Mouse (Mus musculus): ENCODE results near the gene Rnf144b.

The Rnf144b gene

DNA sequence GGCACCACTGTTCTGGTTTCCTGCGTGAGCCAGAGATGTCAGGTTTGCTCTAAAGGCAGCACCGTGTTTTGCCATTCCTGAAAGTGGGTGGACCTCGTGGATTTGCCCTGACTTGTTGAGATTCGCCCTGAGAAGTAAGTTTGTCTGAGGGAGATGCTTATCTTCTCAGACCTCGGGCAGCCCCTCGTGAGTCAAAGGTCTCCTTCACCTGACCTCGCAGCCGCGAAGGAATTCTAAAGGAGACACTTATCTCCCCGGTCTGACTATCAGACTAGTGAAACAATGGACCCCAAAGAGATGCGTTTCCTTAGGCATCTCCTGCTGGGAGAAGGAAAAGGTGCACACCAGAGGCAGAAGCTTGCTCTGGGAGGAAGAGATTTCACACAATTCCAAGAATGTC, 46.0 kb downstream of the Rnf144b start:
- in situ Hi-C loops (cut with MboI; ENCODE audit: unreplicated experiment in 2 of 2): no loop called here

DNA sequence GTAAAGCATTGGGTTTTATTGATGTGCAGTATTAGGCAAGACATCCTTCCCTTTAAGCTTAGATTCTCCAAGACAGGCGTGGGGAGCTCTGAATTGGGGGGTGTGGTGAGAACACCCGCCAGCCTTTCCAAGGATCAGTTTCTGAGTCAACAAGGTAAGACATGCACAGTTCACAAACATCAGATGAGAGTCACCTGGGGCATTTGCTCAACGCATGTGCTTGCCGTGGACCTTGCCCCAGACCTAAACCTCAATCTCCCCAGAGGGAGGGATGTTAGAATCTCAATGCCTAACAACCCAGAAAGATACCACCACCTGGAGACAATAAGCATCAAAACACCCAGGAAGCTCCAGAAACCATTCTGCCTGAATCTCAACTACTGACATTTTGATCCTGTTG, 47.6 kb downstream of the Rnf144b start:
- in situ Hi-C loops (cut with MboI; ENCODE audit: unreplicated experiment in 2 of 2): no loop called here

DNA sequence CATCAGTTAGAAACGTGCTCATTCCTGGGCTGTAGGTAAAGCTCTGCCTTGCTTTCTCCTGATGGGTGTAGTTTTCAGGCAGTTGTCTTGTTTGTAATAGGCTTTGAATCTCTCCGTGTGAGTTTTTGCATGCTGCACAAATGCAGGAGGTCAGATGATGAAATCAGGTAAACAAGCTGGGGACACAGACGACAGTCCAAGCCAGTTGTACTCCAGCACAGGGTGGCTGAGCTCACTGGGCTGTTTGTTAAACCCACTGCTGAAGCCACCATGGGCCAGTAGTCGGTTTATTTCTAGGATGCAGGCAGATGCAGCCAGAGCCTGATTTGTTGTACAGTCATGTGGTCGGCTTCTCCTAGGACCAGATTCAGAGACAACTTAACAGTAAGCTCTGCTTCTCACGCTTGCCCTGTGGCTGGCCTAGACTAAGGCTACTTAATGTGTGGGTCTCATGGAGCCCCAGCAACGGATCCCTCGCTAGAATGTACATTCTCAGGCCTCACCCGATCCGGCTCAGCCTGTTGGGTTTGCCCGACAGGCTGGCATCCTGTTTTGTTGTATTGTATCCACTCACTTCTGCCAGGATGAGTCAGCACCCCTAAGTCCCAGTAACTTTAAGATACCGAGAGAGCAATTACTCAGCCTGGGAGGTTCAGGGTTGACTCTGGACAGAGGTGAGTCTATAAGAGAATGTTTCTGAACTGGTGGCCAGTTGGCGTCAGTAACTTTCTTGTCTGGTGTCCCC, 48.5 kb downstream of the Rnf144b start:
- in situ Hi-C loops (cut with MboI; ENCODE audit: unreplicated experiment in 2 of 2): no loop called here

DNA sequence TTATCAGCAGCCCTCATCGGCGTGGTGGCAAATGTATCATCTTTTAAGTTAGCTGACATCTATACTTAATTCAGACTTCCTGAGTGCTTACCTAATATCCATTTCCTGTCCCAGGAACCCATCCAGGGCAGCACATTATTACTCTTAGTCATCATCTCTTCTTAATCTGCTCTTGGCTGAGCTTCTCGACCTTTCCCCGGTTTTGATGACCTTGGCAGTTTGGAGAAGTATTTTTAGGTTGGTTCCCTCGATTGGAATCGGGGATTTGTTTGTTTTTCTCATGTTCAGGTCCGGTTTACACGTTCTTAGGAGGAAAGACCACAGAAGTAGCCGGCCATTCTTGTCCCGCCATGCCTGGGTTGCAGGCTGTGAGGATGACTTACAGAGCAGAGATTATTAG, 50.4 kb downstream of the Rnf144b start:
- in situ Hi-C loops (cut with MboI; ENCODE audit: unreplicated experiment in 2 of 2): no loop called here

DNA sequence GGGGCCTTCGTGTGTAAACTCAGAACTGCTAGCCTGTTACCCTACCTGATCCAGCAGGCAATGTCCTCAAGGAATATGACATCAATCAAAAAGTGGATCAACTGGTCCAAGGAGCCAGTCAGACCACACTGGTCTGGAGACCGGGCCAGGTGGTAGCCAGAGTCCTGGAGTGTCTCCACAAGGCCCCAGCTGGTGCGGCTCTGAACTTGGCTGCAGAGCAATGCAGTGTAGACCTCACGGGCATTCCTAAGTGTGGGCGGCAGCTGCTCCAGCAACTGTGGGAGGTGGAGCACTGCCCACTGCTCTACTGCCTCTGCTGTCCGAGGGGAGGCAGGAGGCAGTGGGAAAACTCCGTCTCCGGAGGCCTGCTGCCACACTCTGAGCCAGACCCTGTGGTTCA, 55.7 kb downstream of the Rnf144b start:
- in situ Hi-C loops (cut with MboI; ENCODE audit: unreplicated experiment in 2 of 2): no loop called here

DNA sequence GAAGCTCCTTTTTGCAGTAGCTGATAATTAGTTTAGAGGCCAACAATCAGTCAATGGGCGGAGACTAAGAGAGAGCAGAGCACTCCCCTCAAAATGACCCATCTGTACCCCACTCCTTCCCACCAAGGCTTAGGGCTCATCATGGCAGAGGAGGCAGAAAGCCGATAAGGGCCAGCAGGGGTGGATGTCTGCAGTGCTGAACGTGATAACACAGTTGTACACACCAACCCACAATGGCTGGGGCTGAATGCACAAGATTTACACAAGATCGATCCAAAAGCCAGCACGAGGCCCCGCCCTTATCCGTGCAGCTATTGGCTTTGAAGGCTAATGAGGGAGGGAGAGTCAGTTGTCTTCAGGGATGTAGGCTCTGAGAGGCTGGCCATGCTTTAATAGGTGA, 58.3 kb downstream of the Rnf144b start:
- in situ Hi-C loops (cut with MboI; ENCODE audit: unreplicated experiment in 2 of 2): no loop called here

DNA sequence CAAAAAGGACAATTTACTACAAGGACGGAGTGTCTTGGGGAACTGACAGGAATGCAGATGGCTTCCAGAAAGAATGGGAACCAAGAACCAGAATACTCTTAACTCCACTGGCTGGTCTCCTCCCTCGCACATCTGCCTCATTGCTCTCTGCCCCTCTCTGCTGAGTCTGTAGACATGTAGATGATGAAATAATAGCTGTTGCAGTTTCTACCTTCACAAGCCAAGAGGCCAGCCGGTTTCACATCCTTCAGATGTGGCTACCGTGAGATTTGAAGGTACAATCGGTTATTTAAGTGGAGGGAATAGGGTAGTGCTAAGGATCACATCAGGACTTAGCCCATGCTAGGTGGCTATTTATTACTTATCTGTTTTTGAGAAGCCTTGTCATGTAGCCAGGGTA, 59.9 kb downstream of the Rnf144b start:
- in situ Hi-C loops (cut with MboI; ENCODE audit: unreplicated experiment in 2 of 2): no loop called here

DNA sequence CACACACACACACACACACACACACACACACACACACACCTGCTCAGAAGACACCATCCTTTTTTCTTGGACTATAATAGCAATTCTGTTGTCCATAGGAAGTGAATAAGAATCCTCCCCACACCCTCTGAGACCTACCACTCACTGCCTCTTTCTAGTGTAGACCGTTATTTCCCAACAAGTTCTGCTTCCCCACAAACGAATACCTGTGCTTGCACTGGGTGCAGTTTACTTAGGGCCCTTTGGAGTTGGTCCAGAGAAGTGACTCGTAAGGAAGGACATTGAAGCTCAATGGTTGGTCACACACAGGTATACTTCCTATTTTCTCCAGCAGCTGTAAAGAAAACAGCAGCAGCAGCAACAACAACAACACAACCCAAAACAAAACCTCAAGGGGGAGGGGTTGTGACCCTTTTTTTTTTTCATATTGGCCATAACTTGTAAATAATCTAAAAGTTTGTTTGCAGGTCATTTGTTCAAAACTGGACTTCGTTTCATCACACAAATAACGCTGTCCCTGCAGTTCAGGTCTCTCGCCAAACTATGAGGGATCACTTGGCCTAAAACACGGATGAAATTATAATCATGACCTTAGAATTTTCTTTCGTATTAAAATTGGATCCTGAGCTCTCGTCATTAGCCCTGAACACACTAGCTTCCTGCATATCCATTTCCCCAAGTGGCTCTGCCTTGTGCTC, 60.7 kb downstream of the Rnf144b start:
- in situ Hi-C loops (cut with MboI; ENCODE audit: unreplicated experiment in 2 of 2): no loop called here

DNA sequence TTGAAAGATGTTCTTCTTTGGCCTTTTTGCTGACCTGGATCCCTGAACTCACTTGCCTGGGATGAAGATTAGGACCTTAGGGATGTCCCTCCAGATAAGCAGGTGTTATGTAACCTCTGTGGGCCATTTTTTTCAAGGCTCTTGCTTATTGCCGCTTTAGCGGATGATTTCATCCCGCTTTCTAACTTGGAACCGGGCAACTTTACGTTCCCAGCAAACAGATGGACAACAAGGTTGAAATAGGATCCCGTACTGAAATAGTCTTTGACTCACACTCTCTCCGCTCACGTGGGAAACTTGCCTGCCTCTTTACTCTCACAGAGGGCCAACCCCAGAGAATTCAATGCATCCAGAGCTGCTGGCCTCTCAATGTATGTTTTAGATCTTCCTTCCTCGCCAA, 61.3 kb downstream of the Rnf144b start:
- in situ Hi-C loops (cut with MboI; ENCODE audit: unreplicated experiment in 2 of 2): no loop called here

DNA sequence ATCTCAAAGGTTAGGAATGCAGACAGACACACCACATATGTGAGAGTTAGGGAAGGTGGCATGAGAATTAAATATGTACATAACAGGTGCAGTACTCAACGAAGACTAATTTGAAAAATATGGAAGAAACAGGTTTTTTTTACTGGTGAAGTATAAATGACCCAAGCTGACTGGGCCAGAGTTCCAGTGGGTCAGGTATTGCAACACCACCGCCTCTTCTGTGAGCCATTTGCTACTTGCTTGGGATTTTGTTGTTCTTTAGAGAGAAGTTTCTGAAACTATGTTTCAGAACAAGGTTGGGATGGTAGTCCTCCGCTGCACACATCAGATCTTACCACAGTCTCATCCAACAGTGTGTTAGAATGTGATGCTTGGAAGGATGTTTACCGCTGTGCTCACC, 65.4 kb downstream of the Rnf144b start:
- in situ Hi-C loops (cut with MboI; ENCODE audit: unreplicated experiment in 2 of 2): no loop called here

DNA sequence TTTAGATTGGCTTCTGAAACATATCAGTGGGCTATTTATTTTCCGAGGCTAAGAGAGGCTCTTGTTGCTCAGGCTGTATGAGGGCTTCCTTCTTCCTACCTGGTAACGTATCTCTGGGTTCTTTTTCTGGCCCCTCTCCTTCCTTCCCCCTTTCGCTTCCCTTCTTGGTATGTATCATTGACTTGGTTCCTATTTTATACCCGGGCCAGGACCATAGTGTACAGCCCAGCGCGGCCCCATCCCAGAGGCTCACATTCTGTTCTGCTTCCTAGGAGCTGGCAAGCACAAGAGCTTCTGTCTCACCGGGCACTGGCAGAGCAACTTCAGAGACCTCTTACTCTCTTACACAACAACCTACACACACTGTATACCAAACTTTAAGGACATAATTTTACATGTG, 67.5 kb downstream of the Rnf144b start:
- in situ Hi-C loops (cut with MboI; ENCODE audit: unreplicated experiment in 2 of 2): no loop called here

DNA sequence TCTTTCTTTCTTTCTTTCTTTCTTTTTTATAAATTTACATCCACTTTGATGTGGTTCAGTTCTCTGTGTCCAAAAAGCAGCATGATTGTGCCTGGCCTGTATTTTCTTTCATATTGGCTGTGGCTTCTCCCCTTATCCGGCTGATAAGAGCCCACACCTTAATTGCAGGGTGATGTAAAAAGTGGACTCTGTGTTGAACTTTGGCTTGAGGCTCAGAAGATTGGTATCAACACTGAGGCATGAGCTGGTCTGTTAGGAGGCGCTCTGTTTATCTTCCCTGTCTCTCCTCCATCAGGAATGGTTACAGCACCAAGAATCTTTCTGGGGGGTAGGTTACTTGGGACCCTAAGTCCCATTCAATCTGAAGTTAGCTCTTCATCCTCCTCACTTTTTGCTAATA, 69.7 kb downstream of the Rnf144b start:
- in situ Hi-C loops (cut with MboI; ENCODE audit: unreplicated experiment in 2 of 2): no loop called here

DNA sequence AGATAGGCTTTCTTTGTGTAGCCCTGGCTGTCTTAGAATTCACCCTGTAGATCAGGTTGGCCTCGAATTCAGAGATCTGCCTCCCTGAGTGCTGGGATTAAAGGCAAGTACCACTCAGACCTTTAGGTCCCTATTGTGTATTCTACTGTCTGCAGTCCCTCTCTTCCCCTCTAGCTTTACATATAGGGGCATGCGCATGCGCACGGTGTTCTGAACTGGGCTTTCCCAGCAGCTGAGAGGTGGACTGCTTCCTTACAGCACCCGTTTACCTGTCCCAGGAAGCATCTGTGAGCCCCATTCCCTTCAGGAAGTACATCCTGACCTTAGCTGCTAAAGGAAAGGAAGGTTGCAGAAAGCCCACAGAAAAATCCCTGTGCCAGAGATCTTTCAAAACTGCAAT, 70.3 kb downstream of the Rnf144b start:
- in situ Hi-C loops (cut with MboI; ENCODE audit: unreplicated experiment in 2 of 2): no loop called here

DNA sequence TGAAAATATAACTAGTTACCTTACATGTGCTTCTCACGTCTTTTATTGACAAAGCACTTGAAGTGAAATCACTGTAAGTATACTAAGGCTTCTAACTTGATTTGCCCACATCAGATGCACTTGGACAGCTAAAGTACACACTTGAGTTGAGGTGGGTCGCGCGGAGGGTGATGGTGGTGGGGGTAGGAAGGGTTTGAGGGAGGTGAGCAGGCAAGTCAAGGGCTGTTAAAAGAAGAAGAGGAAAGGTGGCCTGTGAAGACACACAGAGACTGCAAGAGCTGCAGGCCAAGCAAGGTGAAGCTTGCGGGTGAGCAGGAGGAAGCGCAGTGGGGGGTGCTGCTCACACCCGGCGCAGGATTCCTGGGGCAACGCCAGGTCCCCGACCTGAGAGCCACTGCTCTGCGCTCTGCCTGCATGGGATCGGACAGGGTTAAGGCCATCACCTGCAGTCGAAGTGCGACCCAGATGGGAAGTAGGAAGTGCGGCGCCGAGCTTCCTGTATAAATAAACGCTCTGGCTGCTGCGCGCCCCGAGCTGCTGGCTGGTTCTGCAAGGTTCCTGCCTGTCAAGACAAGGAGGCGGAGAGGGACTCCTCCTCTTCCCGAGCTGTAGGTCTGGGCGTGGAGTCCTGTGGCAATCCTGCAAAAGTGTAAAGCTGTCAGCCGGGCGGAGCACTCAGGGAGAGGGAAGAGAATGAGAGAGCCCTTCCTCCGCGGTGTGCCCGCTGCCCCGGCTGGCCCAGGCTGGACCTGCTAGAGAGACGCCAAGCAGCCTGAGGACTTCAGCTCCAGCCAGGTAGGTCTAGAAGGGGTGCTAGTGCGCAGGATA, 71.1 kb downstream of the Rnf144b start:
- in situ Hi-C loops (cut with MboI; ENCODE audit: unreplicated experiment in 2 of 2): no loop called here

DNA sequence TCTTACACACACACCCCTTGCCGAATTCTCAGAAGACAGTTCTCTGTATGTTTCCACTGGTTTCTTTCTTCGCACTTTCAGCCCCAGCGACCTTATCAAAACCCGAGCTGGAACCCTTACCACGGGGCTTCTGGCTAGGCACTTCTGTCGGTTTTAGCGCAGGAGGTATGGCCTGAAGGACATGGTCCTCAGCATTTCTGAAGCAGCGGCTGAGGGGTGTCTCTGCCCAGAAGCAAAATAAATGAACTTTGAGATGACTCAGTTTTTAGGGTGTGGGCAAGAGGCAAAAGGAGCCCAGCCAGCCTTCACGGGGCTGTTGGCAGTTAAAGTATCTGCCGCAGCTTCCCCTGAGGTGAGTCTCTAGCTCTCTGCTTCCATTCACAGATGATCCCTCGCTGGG, 72.2 kb downstream of the Rnf144b start:
- in situ Hi-C loops (cut with MboI; ENCODE audit: unreplicated experiment in 2 of 2): no loop called here

DNA sequence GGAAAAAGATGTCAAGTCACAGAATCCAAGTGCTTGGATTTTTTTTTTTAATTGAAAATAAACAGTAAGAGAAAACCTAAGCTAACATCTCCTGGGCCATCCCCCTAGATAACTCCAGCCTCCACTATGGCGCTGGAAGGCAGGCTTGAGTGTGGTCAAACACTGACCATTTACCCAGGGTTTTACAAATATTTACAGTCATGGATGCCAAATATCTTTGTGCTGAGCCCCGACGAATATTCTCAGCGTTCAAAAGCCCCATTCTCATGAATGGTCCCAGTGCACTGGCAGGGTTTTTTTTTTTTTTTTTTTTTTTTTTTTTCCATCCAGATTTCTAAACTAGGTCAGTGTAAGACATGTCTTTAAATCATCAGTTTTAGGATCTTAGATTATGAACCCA, 73.0 kb downstream of the Rnf144b start:
- in situ Hi-C loops (cut with MboI; ENCODE audit: unreplicated experiment in 2 of 2): no loop called here

DNA sequence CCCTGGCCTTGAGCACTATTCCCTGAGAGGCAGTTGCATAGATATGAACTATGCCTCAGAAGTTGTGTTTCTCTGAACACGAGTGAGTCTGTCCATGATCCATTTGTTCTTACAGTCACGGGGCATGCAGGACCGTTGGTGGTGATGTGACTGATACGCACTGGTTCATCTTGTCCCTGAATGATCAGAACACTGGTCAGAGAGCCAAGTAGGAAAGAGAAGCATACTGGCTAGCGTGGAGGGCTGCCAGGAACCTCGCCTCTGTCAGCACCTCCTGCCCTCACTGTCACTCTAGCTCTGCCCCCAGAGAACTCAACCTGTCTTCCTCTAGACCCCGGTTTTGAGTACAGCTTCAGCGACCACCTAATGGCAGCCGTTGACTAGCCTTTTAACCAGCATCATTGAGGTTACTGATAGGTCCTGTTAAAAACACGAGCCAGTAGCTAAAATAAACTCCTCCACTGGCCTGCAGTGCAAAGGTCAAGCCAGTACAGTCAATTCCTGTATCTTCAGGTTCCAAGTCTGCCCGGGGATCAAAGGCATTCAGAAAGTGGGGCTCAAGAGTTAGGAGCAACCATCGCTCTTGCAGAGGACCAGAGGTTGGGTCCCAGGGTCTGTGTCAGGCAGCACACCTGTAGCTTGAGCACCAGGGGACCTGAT, 77.7 kb downstream of the Rnf144b start:
- in situ Hi-C loops (cut with MboI; ENCODE audit: unreplicated experiment in 2 of 2): no loop called here

DNA sequence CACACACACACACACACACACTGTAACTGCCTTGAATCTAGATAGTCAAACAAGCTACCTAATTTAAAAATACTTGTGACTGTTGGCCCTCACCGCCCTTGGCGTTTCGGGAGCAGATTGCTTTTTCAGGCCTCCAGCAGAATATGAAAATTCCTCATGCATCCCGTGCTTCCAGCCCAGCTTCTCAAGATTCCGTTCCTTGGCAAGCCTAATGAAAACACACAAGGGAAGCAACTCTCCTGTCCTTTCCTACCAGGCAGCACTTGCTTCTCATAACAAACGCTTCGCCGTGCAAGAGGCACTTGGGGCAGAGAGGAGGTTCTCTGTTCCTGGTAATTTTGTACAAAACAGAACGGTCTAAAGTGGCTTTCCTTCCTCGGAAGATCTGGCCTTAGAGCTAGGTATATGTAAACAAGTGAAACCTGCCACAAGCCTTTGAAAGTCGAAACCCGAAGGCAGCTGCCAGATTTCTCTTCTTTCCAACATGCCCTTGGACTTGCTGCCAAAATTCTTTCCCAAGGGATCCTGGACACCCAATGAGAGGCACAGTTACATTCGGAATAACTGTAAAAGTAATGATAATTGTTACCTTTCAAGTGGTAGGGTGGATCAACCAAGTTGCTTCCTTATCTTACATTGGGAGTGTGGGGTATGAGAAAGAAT, 79.6 kb downstream of the Rnf144b start:
- in situ Hi-C loops (cut with MboI; ENCODE audit: unreplicated experiment in 2 of 2): no loop called here

DNA sequence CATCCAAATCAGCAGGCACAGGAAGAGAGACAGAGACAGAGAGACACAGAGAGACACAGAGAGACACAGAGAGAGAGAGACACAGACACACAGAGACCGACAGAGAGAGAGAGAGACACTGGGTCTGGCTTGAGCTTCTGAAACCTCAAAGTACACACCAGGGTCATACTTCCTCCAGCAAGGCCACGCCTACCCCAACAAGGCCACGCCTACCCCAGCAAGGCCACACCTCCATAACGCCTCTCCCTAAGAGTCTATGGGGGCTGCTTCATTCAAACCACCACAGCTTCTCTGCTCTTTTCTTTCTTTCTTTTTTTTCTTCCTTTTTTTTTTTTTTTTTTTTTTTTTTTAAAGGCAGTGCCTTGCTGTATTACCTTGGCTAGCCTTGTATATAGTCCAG, 88.0 kb downstream of the Rnf144b start:
- in situ Hi-C loops (cut with MboI; ENCODE audit: unreplicated experiment in 2 of 2): no loop called here

DNA sequence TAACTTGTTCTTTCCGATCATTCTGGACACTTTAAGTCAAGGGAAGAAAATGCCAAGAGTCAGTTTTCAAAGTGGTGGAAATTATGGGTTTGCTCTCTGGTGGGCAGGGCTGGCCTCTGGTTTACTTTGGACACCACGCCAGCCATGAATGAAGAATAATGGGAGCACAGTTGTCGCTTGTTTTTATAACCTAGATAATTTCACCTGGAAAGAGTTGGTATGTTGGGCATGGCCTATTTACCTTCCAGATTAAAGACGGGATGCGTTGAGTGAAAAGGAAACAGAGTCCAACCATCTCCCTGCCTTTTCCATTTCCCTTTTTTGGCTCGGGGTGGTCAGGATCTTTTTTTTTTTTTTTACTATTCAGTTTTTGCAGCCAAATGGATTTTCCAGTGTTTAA, 88.5 kb downstream of the Rnf144b start:
- in situ Hi-C loops (cut with MboI; ENCODE audit: unreplicated experiment in 2 of 2): no loop called here

DNA sequence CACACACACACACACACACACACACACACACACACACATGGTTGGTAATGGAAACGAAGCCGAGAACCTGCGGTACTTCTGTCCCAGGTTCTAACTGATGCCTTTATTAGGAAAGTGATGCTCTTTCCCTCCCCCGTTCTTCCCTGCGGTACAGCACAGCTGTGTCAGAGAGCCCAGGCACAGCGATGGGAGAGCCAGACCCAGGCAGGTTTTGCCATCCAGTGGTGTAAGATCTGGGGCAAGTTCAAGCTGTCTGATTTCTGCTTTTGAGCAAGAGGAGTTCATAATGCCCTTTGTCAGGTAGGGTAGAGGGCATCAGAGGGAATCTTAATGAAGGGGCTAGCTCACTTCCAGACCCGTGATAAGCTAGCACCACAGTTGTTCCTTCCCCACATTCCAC, 89.1 kb downstream of the Rnf144b start:
- in situ Hi-C loops (cut with MboI; ENCODE audit: unreplicated experiment in 2 of 2): no loop called here
